Mouse (Mus musculus) midbrain, embryonic 13.5 days (tissue): ENCODE results near the gene Gm9964. TPM values are rescaled to one million over a fixed set of nuclear protein-coding genes. Genes with fewer than 3 reads are reported as not detected.
"Not testable (repeated sequence)": the region's sequence is repeated elsewhere in the genome, so short reads cannot be mapped to it uniquely, and the experiment has no call there.

ENCODE experiments used
- ATAC-seq: fragments of 200-750 bp; cut with Nextera tagmentation; 2 replicates; pipeline ENCODE4 v1.8.0; 2017; ENCODE audit warnings: mild to moderate bottlenecking, moderate TSS enrichment, moderate library complexity
- H3K27ac ChIP-seq: fragments of 300-500 bp; sonication (generic); 2 replicates; pipeline ENCODE4 v1.5.1; 2015; ENCODE audit warnings: inconsistent platforms, mild to moderate bottlenecking, moderate library complexity
- H3K27me3 ChIP-seq: fragments of 300-500 bp; sonication (generic); 2 replicates; pipeline ENCODE4 v1.6.1; 2015; ENCODE audit warnings: mild to moderate bottlenecking, inconsistent platforms
- H3K36me3 ChIP-seq: fragments of 300-500 bp; sonication (generic); 2 replicates; pipeline ENCODE4 v1.6.1; 2015; ENCODE audit warnings: mild to moderate bottlenecking, inconsistent platforms
- H3K4me1 ChIP-seq: fragments of 300-500 bp; sonication (generic); replicated peaks from 2 replicates; pipeline ENCODE4 v1.6.1; 2015; ENCODE audit warnings: inconsistent platforms
- H3K4me2 ChIP-seq: fragments of 300-500 bp; sonication (generic); replicated peaks from 2 replicates; pipeline ENCODE4 v1.6.1; 2015; ENCODE audit warnings: moderate library complexity, mild to moderate bottlenecking, inconsistent platforms
- H3K4me3 ChIP-seq: fragments of 300-500 bp; sonication (generic); replicated peaks from 2 replicates; pipeline ENCODE4 v1.5.1; 2015; ENCODE audit warnings: mild to moderate bottlenecking, inconsistent platforms
- H3K9ac ChIP-seq: fragments of 300-500 bp; sonication (generic); replicated peaks from 2 replicates; pipeline ENCODE4 v1.6.1; 2015; ENCODE audit warnings: mild to moderate bottlenecking, inconsistent platforms
- H3K9me3 ChIP-seq: fragments of 300-500 bp; sonication (generic); 2 replicates; pipeline ENCODE4 v1.6.1; 2016; ENCODE audit warnings: mild to moderate bottlenecking, inconsistent platforms
- WGBS: fragments of 180-500 bp; shearing (Covaris S2); methylation state at CpG from one replicate; pipeline ENCODE4 v1.1.7; 2015; 5-methylcytosine and 5-hydroxymethylcytosine counted together
- polyA plus RNA-seq: library from polyadenylated mRNA; unstranded; fragments of >200 nt; fragmentation: Nextera tagmentation; extraction: Ambion mirVana; gene quantifications from 2 replicates; pipeline ENCODE4 v1.2.1, GENCODE M21; 2015

Gene Gm9964
- polyA plus RNA-seq, 1 experiment from 2014 or later = not detected

DNA sequence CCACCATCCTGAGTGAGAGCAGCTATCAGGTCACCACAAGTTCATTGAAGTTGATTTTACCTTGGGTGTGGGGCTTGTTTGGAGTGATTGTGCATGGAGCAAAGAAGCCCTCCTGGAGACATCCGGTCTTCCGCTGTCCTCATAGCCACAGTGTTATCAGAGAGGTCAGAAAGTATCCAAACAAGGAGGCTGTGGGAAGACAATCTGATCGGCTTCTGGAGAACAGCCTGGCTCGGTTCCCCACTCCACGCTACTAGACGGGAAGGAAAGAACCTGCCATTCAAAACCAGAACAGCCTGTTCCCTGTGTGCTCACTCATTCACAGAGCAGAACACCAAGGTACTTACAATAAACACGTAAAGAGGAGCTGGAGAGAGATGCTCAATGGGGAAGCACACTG is 23.1 kb upstream of the Gm9964 start:
- no peak for ATAC-seq
- Histone ChIP-seq H3K36me3 (no peaks in the 10 kb centered on the region), H3K27ac (no peak overlapping the region), H3K27me3 (no peaks in the 10 kb centered on the region), H3K4me2 (no peak overlapping the region), H3K9ac (no peak overlapping the region), H3K4me1 (no peaks in the 10 kb centered on the region), H3K9me3 (no peaks in the 10 kb centered on the region), H3K4me3 (no peak overlapping the region)
- 91% methylated on average over 7 of the region's 7 CpGs for WGBS

DNA sequence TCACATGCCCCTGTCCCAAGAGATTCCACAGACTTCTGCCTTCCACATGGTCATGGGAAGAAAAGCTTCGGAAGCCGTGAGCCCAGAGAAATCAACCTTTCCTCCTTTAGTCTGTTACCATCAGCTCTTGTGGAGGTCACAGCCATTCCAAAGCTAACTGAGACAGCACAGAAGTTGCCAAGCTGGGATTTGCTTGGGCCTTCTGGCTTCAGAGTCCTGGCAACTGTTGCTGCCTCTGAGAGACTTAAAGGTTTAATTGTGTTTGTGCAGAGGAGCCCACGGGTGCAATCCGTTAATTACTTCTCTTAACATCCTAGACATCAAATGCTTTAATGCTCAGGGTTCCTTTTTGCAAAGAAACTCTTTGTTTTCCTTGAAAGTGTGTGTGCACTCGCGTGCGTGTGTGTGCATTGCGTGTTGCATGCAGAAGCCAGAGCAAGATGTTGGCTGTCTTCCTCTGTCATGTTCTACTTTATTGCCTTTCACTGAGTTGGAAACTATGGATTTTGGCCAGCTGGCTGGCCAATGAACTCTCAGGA is 20.2 kb upstream of the Gm9964 start:
- no peak for ATAC-seq
- Histone ChIP-seq H3K4me1 (no peaks in the 10 kb centered on the region), H3K9ac (no peak overlapping the region), H3K4me2 (no peak overlapping the region), H3K27me3 (no peaks in the 10 kb centered on the region), H3K4me3 (no peak overlapping the region), H3K27ac (no peak overlapping the region), H3K36me3 (no peaks in the 10 kb centered on the region), H3K9me3 (no peaks in the 10 kb centered on the region)
- 77% methylated on average over 8 of the region's 8 CpGs for WGBS

DNA sequence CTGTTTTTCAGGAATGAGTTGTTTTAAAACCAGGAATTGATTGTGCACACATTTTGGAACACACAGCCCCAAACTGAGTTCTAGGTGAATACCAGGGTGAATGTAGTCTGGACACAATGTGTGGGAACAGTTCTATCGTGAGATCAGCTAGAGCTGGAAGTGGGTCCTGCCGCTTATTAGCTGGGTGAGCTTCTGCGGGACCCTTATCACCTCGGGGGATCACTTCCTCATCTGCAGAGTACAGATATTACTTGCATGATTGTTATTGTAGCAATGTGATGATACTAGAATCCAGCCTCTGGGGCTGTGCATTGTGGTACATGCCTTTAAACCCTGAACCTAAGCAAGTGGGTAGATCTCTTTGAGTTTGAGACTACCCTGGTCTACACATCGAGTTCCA is 13.8 kb upstream of the Gm9964 start:
- H3K36me3 ChIP-seq = no peaks in the 10 kb centered on the region

DNA sequence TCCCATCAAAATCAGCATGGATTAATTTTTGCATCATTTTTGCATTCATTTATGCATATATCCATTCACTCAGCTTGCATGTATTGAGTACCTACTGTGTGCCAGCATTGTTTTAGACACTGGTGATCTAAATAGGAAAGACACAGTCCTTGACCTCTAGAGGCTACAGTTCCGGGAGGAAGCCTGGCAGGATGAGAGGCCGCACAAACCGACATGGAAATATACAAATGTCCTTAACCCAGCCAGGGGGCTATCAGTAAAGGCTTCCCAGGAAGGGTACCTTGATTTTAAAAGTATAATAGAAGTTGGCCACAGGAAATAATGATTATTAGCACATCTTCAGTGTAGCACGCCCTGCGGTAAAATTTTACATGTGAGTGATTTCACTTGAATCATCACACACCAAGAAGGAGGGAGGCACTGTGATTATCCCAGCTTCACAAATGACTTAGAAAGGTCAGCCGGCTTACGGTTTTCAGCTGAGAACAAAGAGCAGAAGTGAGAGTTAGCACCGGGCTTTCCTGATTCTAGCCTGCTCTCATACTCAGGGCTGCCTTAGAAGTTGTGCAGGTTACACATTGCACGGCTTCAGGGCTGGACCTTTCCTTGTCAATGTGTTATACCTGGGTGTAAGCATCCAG is 11.0 kb upstream of the Gm9964 start:
- H3K4me1 ChIP-seq = peaks cover 20% of the 10 kb centered on the region
- H3K9me3 ChIP-seq = no peaks in the 10 kb centered on the region
- H3K4me2 ChIP-seq = no peak overlapping the region
- 20% methylated on average over 9 of the region's 9 CpGs for WGBS
- H3K9ac ChIP-seq = no peak overlapping the region
- ATAC-seq = no peak
- no peaks in the 10 kb centered on the region for H3K36me3 ChIP-seq
- no peak overlapping the region for H3K4me3 ChIP-seq
- H3K27ac ChIP-seq = peak overlapping the region; percentile 61; the same call in 1 of the 2 replicates
- no peaks in the 10 kb centered on the region for H3K27me3 ChIP-seq

More for the DNA sequence above, 13.8 kb upstream of the Gm9964 start:
- Histone ChIP-seq H3K27me3 (no peaks in the 10 kb centered on the region), H3K27ac (no peak overlapping the region), H3K4me1 (peaks cover 20% of the 10 kb centered on the region), H3K4me3 (no peak overlapping the region), H3K4me2 (no peak overlapping the region), H3K9me3 (no peaks in the 10 kb centered on the region), H3K9ac (no peak overlapping the region)
- WGBS = 95% methylated on average over 5 of the region's 5 CpGs
- ATAC-seq = no peak

DNA sequence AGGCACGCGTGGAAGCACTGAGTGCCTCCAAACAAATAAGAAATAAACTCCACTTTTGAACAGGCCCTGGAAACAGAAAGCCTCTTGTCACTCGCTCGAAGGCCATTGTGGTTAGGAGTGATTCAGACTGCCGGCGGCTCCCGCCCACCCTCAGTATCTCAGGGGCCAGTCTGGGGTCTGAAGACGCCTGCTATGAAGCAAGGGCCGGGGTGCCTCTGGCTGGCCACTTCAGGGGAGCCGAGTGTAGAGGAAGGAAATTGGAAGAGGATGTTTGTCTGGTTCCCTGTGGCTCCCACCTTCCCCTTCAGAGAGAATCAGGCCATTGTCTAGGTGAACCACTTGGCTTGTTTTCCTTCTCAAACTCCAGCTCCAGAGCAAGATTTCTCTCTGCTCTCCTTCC is 10.3 kb upstream of the Gm9964 start:
- no peak overlapping the region for H3K4me2 ChIP-seq
- no peaks in the 10 kb centered on the region for H3K36me3 ChIP-seq
- no peaks in the 10 kb centered on the region for H3K27me3 ChIP-seq
- peaks cover 20% of the 10 kb centered on the region for H3K4me1 ChIP-seq
- 0 out of 2 replicates have a peak, but pooled peaks have one; percentile 48 for ATAC-seq
- WGBS = 8% methylated on average over 10 of the region's 10 CpGs
- H3K27ac ChIP-seq = peak overlapping the region; percentile 61
- no peak overlapping the region for H3K4me3 ChIP-seq
- no peaks in the 10 kb centered on the region for H3K9me3 ChIP-seq
- no peak overlapping the region for H3K9ac ChIP-seq

DNA sequence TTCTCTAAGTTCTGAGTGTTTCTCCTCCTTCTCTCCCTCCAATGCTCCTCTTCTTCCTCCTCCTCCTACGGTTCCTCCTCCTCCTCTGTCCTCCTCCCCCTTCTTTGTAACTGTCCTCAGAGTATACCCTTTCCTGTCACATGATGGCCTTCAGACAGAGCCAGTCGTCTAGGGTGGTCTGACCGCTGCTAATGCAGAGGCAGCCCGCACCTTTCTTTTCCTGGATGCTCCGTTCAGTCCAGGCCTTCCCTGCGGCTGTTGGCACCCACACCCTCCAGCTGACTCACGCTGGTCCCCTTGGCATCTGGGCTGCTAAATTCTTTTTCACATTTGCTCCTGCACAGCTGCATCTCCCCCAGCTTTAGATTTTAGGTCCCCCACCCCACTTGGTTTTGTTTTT is 9.8 kb upstream of the Gm9964 start:
- WGBS = 30% methylated on average over 7 of the region's 7 CpGs
- Histone ChIP-seq H3K9ac (no peak overlapping the region), H3K4me2 (no peak overlapping the region), H3K36me3 (no peaks in the 10 kb centered on the region), H3K9me3 (no peaks in the 10 kb centered on the region), H3K27ac (peak overlapping the region; percentile 61), H3K4me3 (no peak overlapping the region), H3K27me3 (no peaks in the 10 kb centered on the region), H3K4me1 (peaks cover 20% of the 10 kb centered on the region)
- ATAC-seq = no peak

DNA sequence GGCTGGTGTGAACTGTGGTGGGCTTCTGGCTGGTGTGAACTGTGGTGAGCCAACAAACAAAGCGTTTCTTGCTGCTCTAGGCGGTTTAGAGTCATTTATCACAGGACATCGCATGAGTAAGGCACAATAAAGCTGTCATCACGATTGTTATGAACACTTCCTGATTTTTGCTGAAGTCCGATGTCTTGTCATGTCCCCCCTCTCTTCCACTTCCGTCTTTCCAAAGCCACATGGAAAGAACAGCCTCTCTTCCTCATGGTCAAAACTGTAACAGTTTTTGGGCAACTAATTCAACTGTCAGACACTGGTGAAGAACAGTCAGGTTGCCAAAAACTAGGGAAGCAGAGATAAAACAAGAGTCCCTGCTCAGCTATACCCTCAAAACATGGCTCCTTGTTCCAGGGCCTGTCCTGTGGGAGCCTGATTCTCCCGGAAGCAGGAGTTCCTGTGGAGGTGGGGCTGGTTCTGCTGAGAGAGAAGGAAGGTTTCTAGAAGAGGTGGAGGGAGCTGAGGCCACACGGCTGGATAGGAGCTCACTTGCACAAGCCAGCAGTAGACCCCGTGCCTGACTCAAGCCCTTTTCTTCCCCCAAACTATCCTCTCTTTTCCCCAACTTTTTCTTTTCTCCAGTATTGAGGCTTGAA is 9.1 kb upstream of the Gm9964 start:
- Histone ChIP-seq H3K4me1 (peaks cover 20% of the 10 kb centered on the region), H3K27ac (no peak overlapping the region), H3K27me3 (no peaks in the 10 kb centered on the region), H3K4me3 (no peak overlapping the region), H3K9me3 (no peaks in the 10 kb centered on the region), H3K4me2 (no peak overlapping the region), H3K36me3 (no peaks in the 10 kb centered on the region), H3K9ac (no peak overlapping the region)
- WGBS = 88% methylated on average over 9 of the region's 9 CpGs
- no peak for ATAC-seq

DNA sequence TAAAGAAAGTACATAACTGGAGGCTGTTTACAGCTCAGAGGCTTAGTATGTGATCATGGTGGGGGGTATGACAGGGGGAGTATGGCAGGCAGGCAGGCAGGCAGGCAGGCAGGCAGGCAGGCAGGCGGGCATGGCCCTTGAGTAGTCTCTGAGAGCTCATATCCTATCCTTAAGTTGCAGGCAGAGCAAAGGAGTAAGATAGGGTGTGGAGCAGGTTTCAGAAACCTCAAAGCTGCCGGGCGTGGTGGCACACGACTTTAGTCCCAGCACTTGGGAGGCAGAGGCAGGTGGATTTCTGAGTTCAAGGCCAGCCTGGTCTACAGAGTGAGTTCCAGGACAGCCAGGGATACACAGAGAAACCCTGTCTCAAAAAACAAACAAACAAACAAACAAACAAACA is 7.5 kb upstream of the Gm9964 start:
- 82% methylated on average over 4 of the region's 4 CpGs for WGBS
- H3K36me3 ChIP-seq, H3K4me2 ChIP-seq, H3K27me3 ChIP-seq, ATAC-seq, H3K9me3 ChIP-seq, H3K4me3 ChIP-seq, H3K27ac ChIP-seq, H3K9ac ChIP-seq: not testable (repeated sequence)
- H3K4me1 ChIP-seq = peaks cover 20% of the 10 kb centered on the region

DNA sequence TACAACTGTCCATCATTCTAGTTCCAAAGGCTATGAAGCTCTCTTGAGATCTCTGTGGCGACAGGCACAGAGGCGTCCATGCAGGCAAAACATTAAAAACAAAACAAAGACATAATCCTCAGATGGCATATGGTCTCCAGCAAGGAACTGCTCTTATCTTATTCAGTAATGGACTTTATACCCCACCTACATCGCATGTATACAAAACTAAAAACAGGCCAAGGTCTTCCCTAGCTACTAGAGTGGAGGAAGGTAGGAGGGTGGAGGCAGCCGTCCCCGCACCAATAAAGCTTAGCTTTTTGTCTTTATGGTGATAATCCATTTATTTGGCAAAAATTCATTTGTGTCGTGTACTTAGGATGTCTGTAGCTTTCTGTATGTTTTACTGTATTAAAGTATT is 6.4 kb upstream of the Gm9964 start:
- H3K4me2 ChIP-seq = no peak overlapping the region
- H3K9ac ChIP-seq = no peak overlapping the region
- peaks cover 18% of the 10 kb centered on the region for H3K4me1 ChIP-seq
- no peaks in the 10 kb centered on the region for H3K36me3 ChIP-seq
- H3K4me3 ChIP-seq = no peak overlapping the region
- WGBS = 86% methylated on average over 6 of the region's 6 CpGs
- no peaks in the 10 kb centered on the region for H3K27me3 ChIP-seq
- no peak for ATAC-seq
- H3K9me3 ChIP-seq = no peaks in the 10 kb centered on the region
- H3K27ac ChIP-seq = no peak overlapping the region

DNA sequence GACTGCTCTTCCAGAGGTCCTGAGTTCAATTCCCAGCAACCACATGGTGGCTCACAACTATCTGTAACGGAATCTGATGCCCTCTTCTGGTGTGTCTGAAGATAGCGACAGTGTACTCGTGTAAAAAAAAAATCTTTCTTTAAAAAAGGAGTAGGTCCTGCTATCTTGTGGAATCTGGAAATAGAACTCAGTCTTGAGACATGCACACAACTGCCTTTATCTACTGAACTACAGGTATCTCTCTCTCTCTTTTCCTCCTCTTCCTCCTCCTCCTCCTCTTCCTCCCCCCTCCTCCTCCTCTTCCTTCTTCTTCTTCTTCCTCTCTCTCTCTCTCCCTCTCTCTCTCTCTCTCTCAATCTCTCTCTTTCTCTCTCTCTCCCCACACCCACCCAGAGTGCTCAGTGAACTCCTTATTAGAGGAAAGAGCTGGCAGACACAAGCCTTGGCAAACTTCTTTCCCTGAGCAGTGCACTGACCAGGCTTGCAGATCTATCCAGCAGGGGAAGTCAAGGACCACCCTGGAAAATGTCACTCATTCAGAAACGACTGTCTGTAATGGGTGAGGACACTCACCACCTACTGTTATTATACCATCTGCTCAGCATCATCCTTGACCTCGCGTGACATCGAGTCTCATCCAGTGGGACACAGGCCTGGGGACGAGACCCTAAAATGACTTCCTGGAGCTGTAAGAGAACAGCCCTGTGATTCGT is 3.2 kb upstream of the Gm9964 start:
- ATAC-seq = no peak
- Histone ChIP-seq H3K9ac (no peak overlapping the region), H3K36me3 (no peaks in the 10 kb centered on the region), H3K27me3 (no peaks in the 10 kb centered on the region), H3K27ac (no peak overlapping the region), H3K4me1 (no peaks in the 10 kb centered on the region), H3K4me2 (no peak overlapping the region), H3K9me3 (no peaks in the 10 kb centered on the region), H3K4me3 (no peak overlapping the region)
- 83% methylated on average over 9 of the region's 9 CpGs for WGBS

DNA sequence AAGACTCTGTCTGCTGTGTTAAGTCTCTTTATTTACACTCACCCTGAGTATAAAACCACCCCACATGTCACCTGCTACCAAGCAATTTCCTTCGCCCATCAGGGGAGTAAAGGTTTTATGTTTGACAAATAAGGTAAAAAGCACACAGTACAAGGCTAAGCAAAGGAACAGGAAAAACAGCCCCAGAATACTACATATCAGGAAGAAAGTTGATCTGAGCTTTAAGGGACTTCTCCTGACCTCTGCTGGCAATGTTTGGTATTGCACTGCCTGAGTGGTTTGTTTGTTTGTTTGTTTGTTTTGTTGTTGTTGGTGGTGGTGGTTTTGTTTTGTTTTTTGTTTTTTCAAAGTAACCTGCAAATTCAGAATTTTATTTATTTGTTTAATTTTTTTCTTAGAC is 539 bp downstream of the Gm9964 start:
- H3K36me3 ChIP-seq = no peaks in the 10 kb centered on the region
- H3K27ac ChIP-seq = no peak overlapping the region
- 50% methylated on average over 1 of the region's 1 CpGs for WGBS
- no peaks in the 10 kb centered on the region for H3K9me3 ChIP-seq
- no peak overlapping the region for H3K4me2 ChIP-seq
- no peak overlapping the region for H3K9ac ChIP-seq
- H3K27me3 ChIP-seq = no peaks in the 10 kb centered on the region
- H3K4me1 ChIP-seq = no peaks in the 10 kb centered on the region
- no peak for ATAC-seq
- no peak overlapping the region for H3K4me3 ChIP-seq

DNA sequence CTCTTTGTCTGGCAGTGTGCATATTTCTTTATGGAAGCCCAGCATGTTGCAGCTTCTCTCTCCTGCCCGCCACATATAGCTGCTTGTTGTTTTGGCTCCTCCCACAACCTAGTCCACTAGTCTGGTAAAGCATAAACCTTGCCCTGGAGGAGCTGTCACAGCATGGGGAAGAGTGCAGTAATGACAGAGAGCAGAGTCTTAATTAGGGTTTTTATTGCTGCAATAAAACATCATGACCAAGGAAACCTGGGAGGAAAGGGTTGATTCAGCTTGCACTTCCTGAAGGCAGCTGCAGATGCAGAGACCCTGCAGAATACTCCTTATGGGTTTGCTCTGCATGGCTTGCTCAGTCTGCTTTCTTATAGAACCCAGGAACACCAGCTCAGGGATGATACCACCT is 2.7 kb downstream of the Gm9964 start:
- no peak for ATAC-seq
- no peak overlapping the region for H3K27ac ChIP-seq
- WGBS = 64% methylated on average over 1 of the region's 1 CpGs

More for the DNA sequence above, 2.7 kb downstream of the Gm9964 start:
- no peaks in the 10 kb centered on the region for H3K4me1 ChIP-seq
- H3K4me2 ChIP-seq = no peak overlapping the region
- no peaks in the 10 kb centered on the region for H3K36me3 ChIP-seq
- H3K9ac ChIP-seq = no peak overlapping the region
- H3K27me3 ChIP-seq = no peaks in the 10 kb centered on the region
- H3K9me3 ChIP-seq = no peaks in the 10 kb centered on the region
- no peak overlapping the region for H3K4me3 ChIP-seq
